Mouse (Mus musculus): ENCODE data around the gene Sp6.
A peak's percentile ranks its signal among the peaks of the same experiment; 100 is the strongest.

Gene Sp6

GRCm38 (mm10) chr11:97013121-97013670 lies at the start of gene Sp6:
Sp6 (plus strand) TSS chr11:97013394.
- DNase-seq: no peak

- DNase-seq: peak; percentile 95
Measured at GRCm38 (mm10) chr11:96963580-96963979, 49.6 kb upstream of the Sp6 start.

- no peak for DNase-seq
Measured at GRCm38 (mm10) chr11:96966172-96966571, 47.0 kb upstream of the Sp6 start.

- DNase-seq: no peak
Measured at GRCm38 (mm10) chr11:96966914-96967543, 46.2 kb upstream of the Sp6 start.

GRCm38 (mm10) chr11:96967544-96968269 lies 45.5 kb upstream of the Sp6 start:
- no peak for DNase-seq

- no peak for DNase-seq
Measured at GRCm38 (mm10) chr11:96968476-96968875, 44.7 kb upstream of the Sp6 start.

GRCm38 (mm10) chr11:96969280-96969722 lies 43.9 kb upstream of the Sp6 start:
- DNase-seq: no peak

GRCm38 (mm10) chr11:96969746-96970145 lies 43.4 kb upstream of the Sp6 start:
- peak; percentile 82 for DNase-seq

- no peak for DNase-seq
Measured at GRCm38 (mm10) chr11:96970341-96970740, 42.9 kb upstream of the Sp6 start.

GRCm38 (mm10) chr11:96972906-96973305 lies 40.3 kb upstream of the Sp6 start:
- DNase-seq: no peak

- no peak for DNase-seq
Measured at GRCm38 (mm10) chr11:96973426-96973964, 39.7 kb upstream of the Sp6 start.

GRCm38 (mm10) chr11:96974813-96975212 lies 38.4 kb upstream of the Sp6 start:
- DNase-seq: no peak

- no peak for DNase-seq
Measured at GRCm38 (mm10) chr11:96975511-96976378, 37.4 kb upstream of the Sp6 start.

GRCm38 (mm10) chr11:96976379-96976687 lies 36.9 kb upstream of the Sp6 start:
- DNase-seq: no peak

GRCm38 (mm10) chr11:96976911-96977591 lies 36.1 kb upstream of the Sp6 start:
- DNase-seq: peak; percentile 93

- DNase-seq: peak; percentile 99
Measured at GRCm38 (mm10) chr11:96977606-96978400, 35.4 kb upstream of the Sp6 start.

GRCm38 (mm10) chr11:96978401-96979246 lies 34.6 kb upstream of the Sp6 start:
- DNase-seq: no peak

GRCm38 (mm10) chr11:96979329-96979728 lies 33.9 kb upstream of the Sp6 start:
- DNase-seq: no peak

GRCm38 (mm10) chr11:96980021-96980420 lies 33.2 kb upstream of the Sp6 start:
- no peak for DNase-seq

GRCm38 (mm10) chr11:96981461-96981860 lies 31.7 kb upstream of the Sp6 start:
- DNase-seq: no peak

- peak; percentile 87 for DNase-seq
Measured at GRCm38 (mm10) chr11:96982355-96982754, 30.8 kb upstream of the Sp6 start.
